Mouse (Mus musculus) Patski (cell line): ENCODE measurements at regions not wholly inside any gene's neighbourhood (a gene's known extent, or its start where the extent isn't known, plus 50 kb on each side); places are given as distances from the start of the nearest gene placed in this dataset.

Experiments
- ATAC-seq: fragments of 100-300 bp; one replicate; pipeline ENCODE4 v1.8.0; 2021
- CTCF ChIA-PET: fragments of 350-600 bp; sonication (Branson Sonifier 250); formaldehyde crosslinking; loops from one replicate; lab custom pipeline; 2022; ENCODE audit warnings: inconsistent platforms; lab: Charles Lee
- POLR2A ChIA-PET: fragments of 350-600 bp; sonication (Branson Sonifier 250); formaldehyde crosslinking; loops from one replicate; lab custom pipeline; 2022; ENCODE audit warnings: antibody characterized with exemption, inconsistent platforms; lab: Charles Lee
- DNase-seq: peaks from one replicate; pipeline ENCODE4 v3.0.0-alpha.2; 2011; ENCODE audit warnings: low read depth, low spot score
- H3K27me3 ChIP-seq: fragments of 371-371 bp; one replicate; pipeline ENCODE4 v1.5.1; 2021
- CTCF ChIP-seq: fragments of 100-300 bp; IDR thresholded peaks from one replicate; pipeline ENCODE4 v1.5.1; 2021
- in situ Hi-C: fragments of 300-500 bp; cut with MboI; formaldehyde crosslinking; loops from 3 replicates; pipeline ENCODE4 v1.11.1; 2018; ENCODE audit warnings: low pct_unique_long_range_greater_than_20kb, mixed read lengths

DNA sequence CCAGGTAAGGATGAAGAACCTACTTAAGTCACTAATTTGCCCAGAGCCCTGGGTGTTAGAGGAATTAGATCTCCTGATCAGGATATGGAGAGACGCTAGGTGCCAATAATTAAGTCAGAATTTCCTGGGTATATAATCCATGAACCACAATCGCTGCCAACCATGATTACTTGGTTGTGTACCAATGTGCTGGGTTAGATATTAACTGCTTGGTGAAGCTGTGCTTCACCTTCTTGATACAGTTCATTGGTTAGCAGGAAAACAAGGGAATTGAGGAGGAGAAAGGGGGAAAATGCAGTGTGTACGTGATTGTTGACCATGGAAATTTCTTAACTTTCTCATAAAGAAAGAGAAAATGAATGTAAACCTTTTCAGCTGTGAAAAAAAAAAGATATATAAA, 961.7 kb upstream of the Slc39a10 start:
- ATAC-seq = no peak
- no peak for TF ChIP-seq CTCF

DNA sequence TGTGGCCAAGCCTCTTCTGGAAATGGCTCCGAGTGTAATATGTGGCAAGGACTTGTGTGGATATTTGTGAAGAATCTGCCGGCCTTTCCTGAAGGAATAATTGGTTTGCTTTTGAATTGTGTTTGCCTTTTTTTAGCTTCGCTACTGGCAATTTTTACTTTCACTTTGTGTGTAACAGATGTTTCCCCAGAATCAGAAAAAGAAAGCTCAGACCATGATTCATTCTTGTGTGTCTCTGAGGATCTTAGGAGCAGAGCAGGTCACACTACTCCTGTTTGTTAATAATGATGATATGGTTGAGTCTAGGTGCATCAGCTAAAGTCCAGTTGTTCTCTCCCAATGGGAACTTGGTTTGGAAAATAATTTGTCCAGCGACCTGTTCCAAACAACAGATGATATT, 961.3 kb upstream of the Slc39a10 start:
- ATAC-seq (no peak), DNase-seq (no peak)
- CTCF ChIA-PET = no interaction called here
- in situ Hi-C loops = no loop called here
- TF ChIP-seq CTCF = no peak
- POLR2A ChIA-PET = no interaction called here
- H3K27me3 ChIP-seq = no peaks in the 10 kb centered on the region

More for the DNA sequence above, 961.7 kb upstream of the Slc39a10 start:
- CTCF ChIA-PET = no interaction called here
- POLR2A ChIA-PET = no interaction called here
- no peak for DNase-seq
- no peaks in the 10 kb centered on the region for H3K27me3 ChIP-seq
- in situ Hi-C loops = no loop called here

DNA sequence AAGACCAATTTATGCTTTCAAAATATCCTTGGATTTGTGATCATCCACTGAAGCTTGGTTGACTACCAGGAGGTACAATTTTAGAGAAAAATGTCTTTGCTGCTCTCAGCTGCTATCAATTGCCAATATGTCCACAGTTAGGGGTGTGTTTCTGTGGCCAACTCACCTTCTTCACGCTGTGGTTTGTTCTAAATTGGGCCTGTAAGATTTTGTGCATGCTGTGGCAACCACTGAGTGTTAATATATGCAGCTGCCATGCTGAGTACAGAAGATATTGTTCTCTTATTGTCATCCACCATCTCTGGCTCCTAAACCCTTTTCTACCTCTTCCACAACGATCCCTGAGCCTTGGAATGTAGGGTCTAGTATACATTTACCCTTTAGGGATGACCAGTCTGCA, 948.2 kb upstream of the Slc39a10 start:
- DNase-seq (no peak), ATAC-seq (no peak)
- TF ChIP-seq CTCF = no peak
- in situ Hi-C loops = no loop called here
- ChIA-PET POLR2A (no interaction called here), CTCF (no interaction called here)
- H3K27me3 ChIP-seq = no peaks in the 10 kb centered on the region

DNA sequence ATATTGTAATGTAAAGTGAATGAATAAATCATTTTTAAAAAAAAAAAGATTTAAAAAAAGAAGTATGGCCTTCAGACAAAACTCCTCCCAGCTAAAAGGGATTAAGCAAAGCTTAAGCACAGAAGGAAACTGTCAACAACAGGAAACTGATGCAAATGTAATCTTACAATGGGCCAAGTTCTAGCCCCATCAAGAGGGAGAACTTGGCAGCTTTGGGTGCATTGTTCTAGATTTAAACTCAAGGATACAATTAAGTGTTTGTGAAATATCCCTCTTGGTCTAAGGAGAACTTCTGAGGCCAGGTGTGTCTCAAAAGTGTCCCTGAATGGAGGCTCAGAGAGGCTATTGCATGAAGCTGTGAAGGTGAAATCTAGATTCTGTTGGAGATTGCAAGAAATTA, 941.4 kb upstream of the Slc39a10 start:
- ChIA-PET CTCF (no interaction called here), POLR2A (no interaction called here)
- no peak for ATAC-seq
- no peaks in the 10 kb centered on the region for H3K27me3 ChIP-seq
- DNase-seq = no peak
- in situ Hi-C loops = no loop called here
- TF ChIP-seq CTCF = no peak

DNA sequence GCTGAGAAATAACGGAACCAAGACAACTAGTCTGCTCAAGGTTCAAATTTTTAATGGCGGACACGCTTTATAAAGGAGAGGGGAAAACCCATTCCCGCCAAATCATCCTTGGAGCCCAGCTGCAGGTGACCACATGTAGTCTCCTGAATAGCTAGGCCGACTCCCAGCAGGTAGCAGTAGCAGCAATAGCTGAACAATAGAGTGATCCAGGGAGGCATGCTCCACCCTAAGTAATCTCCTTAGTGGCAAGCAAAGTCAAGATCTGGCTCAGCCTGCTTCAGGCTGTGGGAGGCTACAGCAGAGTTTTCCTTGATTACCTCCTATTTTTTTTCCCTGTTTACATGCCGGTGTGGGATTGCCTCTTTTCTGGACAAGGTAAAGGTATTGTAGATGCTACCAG, 934.6 kb upstream of the Slc39a10 start:
- ChIA-PET CTCF (no interaction called here), POLR2A (no interaction called here)
- ATAC-seq (no peak), DNase-seq (no peak)
- in situ Hi-C loops = no loop called here
- no peak for TF ChIP-seq CTCF
- H3K27me3 ChIP-seq = no peaks in the 10 kb centered on the region

DNA sequence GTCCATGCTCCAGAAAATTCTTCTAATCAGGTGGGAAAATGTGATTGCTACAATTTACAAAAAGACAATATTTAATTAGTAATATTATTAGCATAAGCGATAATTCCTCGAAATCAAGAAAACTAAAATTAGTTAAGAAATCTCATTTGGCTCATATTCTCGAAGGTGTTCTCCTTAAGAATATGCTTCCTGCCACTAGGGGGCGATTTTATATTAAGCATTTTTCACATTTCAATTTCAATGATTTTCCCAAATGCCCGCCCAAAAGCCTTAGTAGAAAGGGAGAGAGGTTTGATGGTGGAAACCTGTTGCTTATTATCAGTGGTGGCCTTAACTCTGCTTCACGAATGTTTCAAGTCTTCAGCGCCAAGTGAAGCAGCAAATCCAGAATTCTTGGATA, 916.9 kb upstream of the Slc39a10 start:
- ChIA-PET CTCF (interaction anchor here (0.6 kb wide), 1 partner anchor 171 kb away, joined by 3 read pairs; no protein-coding TSS in a partner anchor), POLR2A (no interaction called here)
- ATAC-seq = no peak
- in situ Hi-C loops = no loop called here
- DNase-seq = no peak
- H3K27me3 ChIP-seq = no peaks in the 10 kb centered on the region
- peak; percentile 55 for TF ChIP-seq CTCF

DNA sequence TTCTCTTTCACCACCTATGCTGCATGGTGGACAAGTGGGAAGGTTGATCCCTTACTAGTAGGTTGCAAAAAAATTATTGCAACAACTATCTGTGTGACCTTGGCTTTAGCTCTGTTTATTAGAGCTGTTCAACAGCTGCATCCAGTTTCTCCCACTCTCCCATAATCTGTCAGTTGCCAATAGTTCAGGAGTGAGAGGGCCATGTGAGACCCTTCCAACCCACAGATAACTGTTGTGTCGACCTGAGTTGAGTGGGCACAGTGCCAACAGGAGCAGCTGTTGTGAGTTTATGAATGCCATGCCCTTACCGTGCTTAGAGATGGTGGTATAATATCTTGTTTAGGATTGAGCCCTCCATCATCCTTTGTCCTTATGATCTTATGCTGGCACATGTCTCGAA, 902.1 kb upstream of the Slc39a10 start:
- no peak for DNase-seq
- in situ Hi-C loops = no loop called here
- ChIA-PET POLR2A (no interaction called here), CTCF (no interaction called here)
- ATAC-seq = no peak
- TF ChIP-seq CTCF = no peak
- H3K27me3 ChIP-seq = no peaks in the 10 kb centered on the region
